Mouse (Mus musculus): ENCODE results near the gene Gm525.

DNA sequence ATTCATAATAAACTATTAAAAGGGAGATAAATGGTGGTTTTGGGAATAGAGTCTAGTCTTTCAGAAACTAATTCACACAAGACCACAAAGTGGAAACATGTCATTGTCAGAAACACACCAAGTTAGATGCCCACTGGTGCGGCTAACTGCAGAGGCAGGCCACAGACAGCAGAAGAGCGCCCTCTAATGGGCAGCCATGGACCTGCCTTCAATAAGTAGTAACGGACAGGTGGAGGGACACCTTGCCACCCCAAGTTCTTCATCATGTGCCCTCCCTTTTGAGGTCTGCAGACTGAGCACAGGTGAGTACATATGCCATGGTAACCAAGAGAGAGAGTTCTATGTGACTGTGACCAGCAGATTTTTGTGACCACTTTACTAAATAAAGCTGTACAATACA, 34.3 kb upstream of the Gm525 start:
- TF ChIP-seq CTCF (conservative IDR thresholded peaks at IDR 0.05 in 1 of 2, IDR thresholded peaks at IDR 0.05 in 1 of 2; ENCODE audit: low read depth in 2 of 2, low read length in 2 of 2) (peak; percentile 94 to 98), RAD21 (IDR thresholded peaks at IDR 0.05; ENCODE audit: low read depth, low read length) (peak; percentile 96), MAFK (IDR thresholded peaks at IDR 0.05; ENCODE audit: insufficient replicate concordance, low read length) (no peak), RCOR1 (conservative IDR thresholded peaks at IDR 0.05; ENCODE audit: low read depth, low read length) (no peak), USF1 (IDR thresholded peaks at IDR 0.05; ENCODE audit: low read depth, low read length) (no peak), CHD2 (IDR thresholded peaks at IDR 0.05; ENCODE audit: low read length) (no peak), POLR2A (IDR thresholded peaks at IDR 0.05; ENCODE audit: low read depth, low read length) (no peak)

All from CH12.LX (cell line).